Mouse (Mus musculus) adrenal gland, adult 2 months (tissue): ENCODE results near the gene Fat3. TPM values are rescaled to one million over a fixed set of nuclear protein-coding genes. Genes with fewer than 3 reads are reported as not detected.

Experiments used
- DNase-seq: peaks from one replicate; pipeline ENCODE4 v3.0.0; 2021
- polyA plus RNA-seq: library from polyadenylated mRNA; depleted of rRNA; stranded (reverse); fragments of >200 nt; gene quantifications from 2 replicates; pipeline ENCODE4 v1.2.3, GENCODE M21; 2012
- total RNA-seq, 2 experiments: library from RNA; stranded (reverse); gene quantifications; 2 replicates each; pipeline ENCODE4 v1.2.3; 2021

The Fat3 gene
- total and polyA plus RNA-seq, 3 experiments = 0.99 to 3.0 (median 2.5) TPM

- no peak for DNase-seq
Measured at GRCm38 (mm10) chr9:16246741-16247140, 254.3 kb downstream of the Fat3 start.

- no peak for DNase-seq
Measured at GRCm38 (mm10) chr9:16231575-16231974, 269.5 kb downstream of the Fat3 start.

DNA sequence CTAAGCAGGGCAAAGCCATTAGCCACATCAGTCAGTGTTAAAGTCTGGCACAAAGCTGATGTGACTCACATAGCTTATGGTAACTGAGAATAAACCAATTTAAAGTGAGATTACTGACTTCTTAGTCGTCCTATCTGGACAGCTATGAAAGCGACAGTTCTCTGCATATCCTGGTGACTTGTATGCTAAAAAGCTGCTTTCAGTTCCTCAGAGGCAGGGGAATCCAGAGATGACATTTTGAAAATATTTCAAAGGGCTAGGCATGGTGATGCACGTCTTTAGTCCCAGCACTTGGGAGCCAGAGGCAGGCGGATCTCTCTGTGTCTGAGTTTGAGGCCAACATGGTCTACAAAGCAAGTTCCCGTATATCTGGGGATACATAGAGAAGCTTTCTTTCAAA lies 272.2 kb downstream of the Fat3 start:
- DNase-seq = no peak

DNA sequence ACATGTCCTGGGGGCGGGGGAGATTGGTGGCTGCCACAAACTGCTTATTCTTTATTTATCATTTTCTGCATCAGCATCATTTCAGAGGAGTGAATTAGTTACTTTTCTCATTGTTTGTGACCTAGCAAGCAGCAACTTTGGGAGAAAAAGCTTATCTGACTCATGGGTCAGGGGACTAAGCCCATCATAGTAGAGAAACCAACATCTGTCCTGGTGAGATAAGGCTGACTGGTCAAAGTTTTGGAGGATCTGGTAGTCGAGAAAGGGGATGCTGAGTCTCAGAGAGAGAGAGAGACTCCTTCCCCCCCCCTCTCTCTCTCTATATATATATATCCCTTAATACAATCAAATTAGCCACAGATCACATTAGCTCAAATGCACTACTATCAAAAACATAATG lies 273.7 kb downstream of the Fat3 start:
- no peak for DNase-seq

DNA sequence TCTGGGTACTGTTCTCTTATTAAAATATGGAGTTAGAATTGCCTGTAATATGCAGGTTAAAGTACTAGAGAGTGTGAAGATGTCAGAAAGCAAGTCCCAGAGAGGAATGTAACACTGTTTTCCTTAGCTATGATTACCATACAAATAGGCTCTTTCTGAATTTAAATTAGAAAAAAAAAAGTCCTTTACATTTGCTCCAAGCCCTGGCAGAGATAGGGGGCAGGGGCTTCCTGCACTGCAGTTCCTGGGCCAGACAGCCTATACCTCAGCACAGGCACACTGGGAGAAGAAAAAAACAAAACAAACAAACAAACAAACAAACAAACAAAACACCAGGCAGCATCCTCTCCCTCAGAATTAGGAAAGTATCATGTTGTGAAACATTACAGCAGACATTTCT lies 274.5 kb downstream of the Fat3 start:
- no peak for DNase-seq

- peak; percentile 66 for DNase-seq
Measured at GRCm38 (mm10) chr9:16221885-16222284, 279.2 kb downstream of the Fat3 start.

- DNase-seq = peak; percentile 25
Measured at GRCm38 (mm10) chr9:16216235-16216634, 284.9 kb downstream of the Fat3 start.

- DNase-seq = peak; percentile 52
Measured at GRCm38 (mm10) chr9:16214731-16215681, 286.1 kb downstream of the Fat3 start.

DNA sequence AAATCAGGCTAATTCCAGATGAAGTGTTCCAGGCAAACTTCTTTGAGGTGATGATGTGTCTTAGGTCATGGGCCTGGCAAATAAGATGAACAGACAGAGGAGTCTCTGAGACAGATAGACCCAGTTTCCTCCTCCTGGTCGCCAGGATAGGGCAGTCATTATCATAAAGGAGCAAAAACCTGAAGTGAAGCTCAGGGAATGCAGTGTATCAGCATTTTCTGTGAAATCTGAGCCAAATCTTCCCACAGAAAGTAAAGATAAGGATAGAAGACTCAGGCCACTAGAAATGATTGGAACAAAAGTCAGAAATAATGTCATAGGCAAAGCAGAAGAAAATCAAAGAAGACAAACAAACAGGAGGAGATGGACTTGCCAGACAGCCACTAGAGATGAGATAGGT lies 287.8 kb downstream of the Fat3 start:
- DNase-seq = no peak

DNA sequence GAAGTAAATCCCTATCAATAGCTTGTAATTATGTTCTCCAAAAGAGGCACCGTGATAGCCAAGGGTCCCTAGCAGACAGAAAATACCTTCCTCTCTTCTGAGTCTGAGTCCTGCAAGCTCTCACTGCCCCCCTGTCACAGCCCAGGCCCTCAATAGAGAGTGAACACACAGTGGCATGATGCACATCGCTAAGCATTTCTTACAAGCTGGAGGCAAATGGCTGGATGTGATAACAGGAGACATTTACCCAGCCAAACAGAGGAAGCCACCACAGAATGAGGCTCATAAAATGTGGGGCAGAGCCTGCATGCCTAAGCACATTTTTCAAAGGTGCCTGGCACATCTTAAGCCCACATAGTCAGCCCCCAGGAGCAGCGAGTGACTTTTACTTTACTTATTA lies 288.5 kb downstream of the Fat3 start:
- no peak for DNase-seq

DNA sequence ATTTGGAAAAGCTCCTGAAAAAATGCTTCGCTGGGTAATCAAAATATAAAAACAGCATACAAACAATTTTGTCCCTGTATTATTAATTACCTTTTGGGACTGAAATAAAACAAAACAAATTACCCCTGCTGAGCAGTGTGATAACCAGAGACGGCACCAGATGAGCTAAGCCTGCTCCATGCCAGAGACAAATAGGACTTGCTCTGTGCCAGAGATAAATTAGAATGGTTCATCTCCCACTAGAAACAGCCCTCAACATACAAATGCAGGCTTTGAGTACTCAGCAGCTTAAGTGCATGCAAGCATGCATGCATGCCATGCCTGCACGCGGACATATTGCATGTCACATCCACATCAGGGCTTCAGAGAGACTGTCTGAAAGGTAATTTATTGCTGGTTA lies 288.9 kb downstream of the Fat3 start:
- no peak for DNase-seq

GRCm38 (mm10) chr9:16211468-16211867 lies 289.6 kb downstream of the Fat3 start:
- DNase-seq = no peak

- DNase-seq = no peak
Measured at GRCm38 (mm10) chr9:16202296-16202695, 298.8 kb downstream of the Fat3 start.

GRCm38 (mm10) chr9:16200948-16201347 lies 300.1 kb downstream of the Fat3 start:
- no peak for DNase-seq

DNA sequence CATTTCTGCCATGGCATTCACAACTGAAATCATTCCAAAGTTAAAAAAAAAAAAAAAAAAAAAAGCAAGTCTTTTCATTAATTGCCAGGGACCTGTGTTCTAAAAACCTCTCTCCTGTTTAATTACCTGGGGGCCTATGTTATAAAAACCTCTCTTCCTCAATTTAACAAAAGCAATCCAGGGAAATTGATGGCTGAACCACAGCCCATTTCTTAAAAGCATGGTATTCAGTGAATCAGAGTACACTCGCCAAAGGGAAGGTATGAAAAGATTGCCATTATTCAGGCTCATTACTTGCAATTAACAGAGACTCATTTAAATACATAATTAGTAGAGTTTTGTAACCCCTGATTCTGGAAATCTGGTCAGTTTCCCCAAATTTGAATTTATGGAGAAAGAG lies 314.6 kb downstream of the Fat3 start:
- no peak for DNase-seq

GRCm38 (mm10) chr9:16169238-16169637 lies 331.8 kb downstream of the Fat3 start:
- DNase-seq = peak; percentile 6

DNA sequence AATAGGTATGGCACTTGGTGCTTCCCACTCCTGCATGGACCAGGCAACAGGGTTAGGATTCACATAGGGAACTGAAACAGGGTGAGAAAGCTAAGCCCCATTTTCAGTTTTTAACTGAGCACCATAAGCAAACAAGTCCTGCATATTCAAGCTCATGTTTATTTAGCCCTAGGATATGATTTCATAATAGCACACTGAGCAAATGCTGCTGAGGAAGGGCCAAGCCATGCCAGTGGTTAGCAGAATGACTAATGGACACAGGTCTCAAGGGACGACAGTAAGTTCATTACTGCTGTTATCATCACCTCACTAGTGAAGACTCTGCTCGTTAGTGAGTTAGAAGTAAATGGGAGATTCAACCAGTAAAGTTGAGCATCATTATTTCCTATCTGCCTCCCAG lies 333.0 kb downstream of the Fat3 start:
- peak; percentile 2 for DNase-seq

- no peak for DNase-seq
Measured at GRCm38 (mm10) chr9:16159366-16159765, 341.7 kb downstream of the Fat3 start.

DNA sequence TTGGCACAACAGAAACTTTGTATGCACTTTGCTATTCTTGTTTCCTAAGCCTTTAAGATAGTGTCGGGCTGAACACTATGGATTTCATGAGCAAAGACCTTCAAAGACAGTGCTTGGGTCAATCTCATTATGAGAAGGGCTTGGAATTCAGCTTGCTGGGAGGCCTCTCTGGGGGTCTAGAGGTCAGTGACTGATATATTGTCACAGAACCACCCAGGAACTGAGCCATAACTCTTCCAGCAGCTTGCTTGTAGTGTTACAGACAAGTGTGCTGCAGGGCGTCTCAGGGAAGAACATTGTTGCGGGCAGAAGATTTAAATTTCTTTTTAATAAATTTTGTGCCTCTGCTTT lies 347.5 kb downstream of the Fat3 start:
- no peak for DNase-seq

GRCm38 (mm10) chr9:16152756-16153579 lies 348.1 kb downstream of the Fat3 start:
- no peak for DNase-seq

DNA sequence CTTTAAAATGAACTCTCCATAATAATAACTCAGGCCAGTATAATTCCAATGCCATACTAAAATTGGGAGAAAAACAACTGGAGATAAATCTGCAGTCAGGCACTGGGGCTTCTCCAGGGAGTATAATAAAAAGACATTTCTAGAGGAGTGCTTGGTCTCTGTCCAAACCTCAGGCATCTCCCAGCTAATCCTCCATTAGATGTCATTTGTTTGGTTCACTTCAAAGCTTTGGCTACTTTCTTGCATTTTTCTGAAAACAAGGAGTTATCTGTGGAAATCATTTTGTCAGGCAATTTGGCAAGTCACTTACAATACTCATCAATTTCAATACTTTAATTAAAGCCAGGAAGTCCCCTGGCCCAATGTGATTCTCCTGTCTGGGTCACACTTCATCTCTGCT lies 351.0 kb downstream of the Fat3 start:
- no peak for DNase-seq

- no peak for DNase-seq
Measured at GRCm38 (mm10) chr9:16147735-16148134, 353.4 kb downstream of the Fat3 start.

DNA sequence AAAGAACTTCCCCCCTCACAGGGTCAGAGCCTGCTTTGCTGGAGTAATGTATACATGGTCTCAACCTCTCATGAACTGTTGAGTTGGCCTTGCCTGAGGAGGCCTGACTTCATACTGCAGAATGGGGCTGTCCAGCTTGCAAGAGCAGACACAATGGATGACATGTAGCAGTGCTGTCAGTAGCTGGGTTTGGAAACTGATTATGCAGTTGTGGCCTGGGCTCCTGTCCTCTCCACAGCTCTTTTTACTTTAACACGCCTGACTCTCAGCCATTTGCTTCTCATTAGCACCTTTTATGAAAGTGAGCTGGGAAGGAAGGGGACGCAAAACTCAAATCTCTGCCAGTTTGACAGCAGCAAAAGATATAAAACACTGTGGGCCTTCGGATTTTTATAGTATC lies 356.4 kb downstream of the Fat3 start:
- DNase-seq = no peak
